Mouse (Mus musculus) monocyte, adult 59 days (primary cell): Measurements from ENCODE around the gene Gm14326. TPM values are rescaled to one million over a fixed set of nuclear protein-coding genes. Genes with fewer than 3 reads are reported as not detected.

Source experiments
- total RNA-seq, 2 experiments: library from RNA; stranded (reverse); gene quantifications; one replicate each; pipeline ENCODE4 v1.2.4; 2023

Gm14326 gene
- total RNA-seq: 10 to 100 TPM; 16.6 to 19.6 TPM

DNA sequence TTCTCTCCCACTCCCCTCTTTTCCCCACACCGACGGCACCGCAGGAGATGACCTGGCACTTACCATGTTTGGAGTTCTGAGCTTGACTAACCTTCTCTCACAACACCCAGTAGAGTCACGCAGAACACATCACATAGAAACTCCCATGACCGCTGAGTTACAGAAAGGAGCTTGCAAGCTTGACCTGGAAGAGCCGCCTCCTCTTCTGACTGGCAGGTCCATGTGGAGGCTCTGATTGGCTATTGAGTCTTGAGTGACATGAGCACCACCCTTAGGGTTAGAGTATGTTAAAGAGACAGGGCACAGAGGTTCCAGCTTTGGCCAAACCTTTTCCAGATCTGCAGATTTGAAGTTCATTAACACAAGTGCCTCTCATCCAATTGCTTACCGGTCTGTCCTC lies at the start of gene Gm14326:
TSS of gene Gm14326 (minus strand) at position 153 of the 400 bp plus-strand sequence.

DNA sequence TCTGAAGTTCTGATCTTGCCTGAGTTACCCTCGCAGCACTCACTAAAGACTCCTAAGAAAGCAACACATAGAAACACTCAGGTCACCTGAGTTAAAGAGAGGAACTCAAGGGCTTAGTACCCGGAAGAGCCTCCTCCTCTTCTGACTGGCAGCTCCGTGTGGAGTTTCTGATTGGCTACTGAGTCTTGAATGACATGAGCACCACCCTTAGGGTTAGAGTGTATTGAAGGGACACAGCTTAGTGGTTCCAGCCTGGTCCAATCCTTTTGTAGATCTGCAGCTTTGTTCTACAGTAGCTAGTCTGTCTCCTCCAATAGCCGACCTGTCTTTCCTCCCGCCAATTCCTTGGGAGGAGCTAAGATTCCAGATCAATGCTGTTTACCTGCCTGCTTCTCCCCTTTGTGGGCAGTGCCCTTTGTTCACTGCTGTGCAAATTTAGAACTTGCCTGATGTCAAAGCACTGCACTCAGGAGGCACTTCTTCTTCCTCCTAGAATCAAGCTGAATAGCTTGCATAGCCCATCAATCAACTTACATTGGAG lies 31.5 kb downstream of the Gm14326 start, which contains the start of gene Zfp972:
TSS of gene Zfp972 (minus strand) at position 51 of the 541 bp plus-strand sequence.

GRCm38 (mm10) chr2:177897046-177897578 lies 60.0 kb downstream of the Gm14326 start, which contains the start of gene Gm14327:
TSS of gene Gm14327 (plus strand) at chr2:177897096.

Other genes starting within 250 kb of the Gm14326 start
- gene Gm14322, start 198.0 kb downstream of the Gm14326 start, total RNA-seq: 1 to 10 TPM; 4.4 to 7.0 TPM
- gene Gm14325, start 117.0 kb downstream of the Gm14326 start, total RNA-seq: 10 to 100 TPM in 1 of 2 experiments, 1 to 10 TPM in 1; 6.3 to 11.3 TPM
- gene Gm14327, start 60.2 kb downstream of the Gm14326 start, total RNA-seq: 1 to 10 TPM in 1 of 2 experiments, not detected in 1; 1.7 TPM
- gene Zfp972, start 31.7 kb downstream of the Gm14326 start, total RNA-seq: not detected
- 10 to 100 TPM; 50.7 to 57.5 TPM for gene Zfp971, start 66.0 kb upstream of the Gm14326 start, total RNA-seq
- gene Zfp931, start 121.2 kb upstream of the Gm14326 start, total RNA-seq: 1 to 10 TPM; 7.2 to 7.5 TPM
- gene Phactr3, start 161.7 kb upstream of the Gm14326 start, total RNA-seq: not detected